Mouse (Mus musculus) urinary bladder, adult 2 months (tissue): Measurements from ENCODE around the gene Hoxa2. TPM values are rescaled to one million over a fixed set of nuclear protein-coding genes. Genes with fewer than 3 reads are reported as not detected.

Source experiments
- DNase-seq: peaks from one replicate; pipeline ENCODE4 v3.0.0; 2022; ENCODE audit warnings: low spot score
- polyA plus RNA-seq: library from polyadenylated mRNA; depleted of rRNA; stranded (reverse); fragments of >200 nt; gene quantifications from 2 replicates; pipeline ENCODE4 v1.2.3, GENCODE M21; 2012; rRNA removed

Gene Hoxa2
- 1.3 and 1.9 TPM in 2 replicates for polyA plus RNA-seq

- no peak for DNase-seq
These were observed at the start of gene Hoxa2 for GRCm38 (mm10) chr6:52164626-52165440. TSS of gene Hoxa2 (minus strand) at chr6:52164831.

DNA sequence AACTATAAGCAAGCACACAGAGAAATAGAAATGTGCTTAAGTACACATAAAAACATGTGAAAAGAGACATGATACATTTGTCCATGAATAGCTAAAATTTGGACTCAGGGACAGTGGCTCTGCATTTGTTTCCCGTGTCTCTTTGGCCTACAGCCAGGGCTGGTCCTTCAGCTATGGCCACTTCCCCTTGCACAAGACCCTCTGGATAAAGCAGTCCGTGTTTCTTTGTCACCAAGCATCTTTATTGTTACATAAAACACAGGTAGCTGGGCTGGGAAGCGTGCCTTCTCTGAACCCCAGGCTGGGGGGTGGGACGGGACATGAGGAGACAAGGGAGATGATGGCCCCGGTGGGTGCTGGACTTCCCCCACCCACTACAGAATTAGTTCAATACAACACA lies 49.6 kb upstream of the Hoxa2 start:
- DNase-seq, result no peak

GRCm38 (mm10) chr6:52213119-52213986 lies 48.7 kb upstream of the Hoxa2 start, which contains the start of the genes Hoxa3 and Gm28308:
TSS of gene Hoxa3 (minus strand) at chr6:52213336.
TSS of gene Gm28308 (minus strand) at chr6:52213339.
- DNase-seq, result peak; percentile 80

- DNase-seq, result peak; percentile 49
These were observed 48.0 kb upstream of the Hoxa2 start for GRCm38 (mm10) chr6:52212556-52213118.

DNA sequence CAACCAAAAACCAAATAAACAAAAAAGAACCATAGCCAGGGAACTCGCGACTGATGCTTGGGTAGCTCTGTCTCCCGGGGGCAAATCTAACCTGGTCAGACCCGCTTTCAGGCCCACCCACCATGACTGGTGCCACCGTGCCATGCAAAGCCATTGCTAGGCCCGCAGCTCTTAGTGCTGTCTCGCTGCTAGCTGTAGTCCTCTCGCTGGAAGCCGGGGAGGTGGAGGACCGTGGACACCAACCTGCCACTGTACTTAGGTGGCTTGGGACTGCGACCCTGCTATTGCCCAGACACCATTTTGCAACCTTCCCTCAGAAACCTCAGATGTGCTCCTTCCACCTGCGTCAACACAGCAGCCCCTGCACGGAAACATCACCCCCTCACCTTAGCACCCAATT lies 47.3 kb upstream of the Hoxa2 start:
- DNase-seq, result peak; percentile 32

- peak; percentile 76 for DNase-seq
These were observed 46.7 kb upstream of the Hoxa2 start for GRCm38 (mm10) chr6:52211170-52211935.

DNA sequence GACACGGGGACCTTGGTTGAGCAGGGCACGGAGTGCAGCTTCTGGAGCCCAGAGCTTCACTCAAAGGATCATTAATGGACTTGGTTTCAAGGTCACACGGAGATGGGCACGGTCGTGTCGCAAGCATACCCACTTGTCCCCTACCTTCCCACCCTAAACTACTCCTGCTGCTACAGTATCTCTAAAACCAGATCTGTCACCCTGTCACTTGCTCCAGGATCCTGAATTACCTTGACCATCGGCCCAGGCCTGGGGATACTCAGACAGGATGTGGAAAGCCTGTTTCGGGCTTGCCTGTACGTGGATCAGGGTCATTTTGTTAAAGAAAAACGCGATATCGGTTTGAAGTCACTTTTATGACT lies 45.0 kb upstream of the Hoxa2 start:
- no peak for DNase-seq

DNA sequence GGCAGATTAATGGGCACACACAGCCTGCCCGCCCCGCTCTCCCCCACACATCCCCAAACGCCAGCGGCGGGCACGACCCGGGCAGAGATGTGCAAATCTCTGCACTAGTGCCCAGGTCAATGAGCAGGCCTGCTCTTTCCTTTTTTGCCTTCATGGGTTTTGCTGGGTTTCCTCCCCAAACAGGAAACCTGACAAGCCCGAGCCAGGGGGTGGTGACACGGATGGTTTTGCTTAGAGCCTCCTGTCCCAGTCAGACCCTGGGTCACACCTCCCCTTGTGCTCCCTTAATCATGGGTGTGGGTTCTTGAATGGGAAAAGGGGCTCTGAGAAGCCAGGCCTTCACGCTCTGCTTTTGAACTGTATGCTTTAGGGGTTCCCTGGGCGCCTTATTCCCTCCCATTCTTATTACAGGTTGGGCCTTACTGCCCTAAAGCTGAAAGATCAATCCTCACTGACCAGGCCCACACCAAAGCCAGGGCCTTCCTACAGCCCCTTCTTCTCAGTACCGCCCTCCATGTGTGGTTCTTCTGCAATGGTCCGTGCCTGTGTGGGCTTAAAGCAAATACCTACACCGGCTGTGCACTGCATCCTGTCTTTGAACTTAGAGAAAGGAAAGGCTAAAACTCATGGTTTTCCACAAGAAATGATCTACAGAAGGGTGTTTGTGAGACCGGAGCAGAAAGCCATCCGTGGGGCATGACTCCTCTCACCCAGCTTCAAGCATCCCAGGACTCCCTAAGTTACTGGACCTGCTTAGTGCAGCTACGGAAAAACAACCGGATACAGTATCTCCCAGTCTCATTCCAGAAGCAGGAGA lies 44.4 kb upstream of the Hoxa2 start:
- no peak for DNase-seq

DNA sequence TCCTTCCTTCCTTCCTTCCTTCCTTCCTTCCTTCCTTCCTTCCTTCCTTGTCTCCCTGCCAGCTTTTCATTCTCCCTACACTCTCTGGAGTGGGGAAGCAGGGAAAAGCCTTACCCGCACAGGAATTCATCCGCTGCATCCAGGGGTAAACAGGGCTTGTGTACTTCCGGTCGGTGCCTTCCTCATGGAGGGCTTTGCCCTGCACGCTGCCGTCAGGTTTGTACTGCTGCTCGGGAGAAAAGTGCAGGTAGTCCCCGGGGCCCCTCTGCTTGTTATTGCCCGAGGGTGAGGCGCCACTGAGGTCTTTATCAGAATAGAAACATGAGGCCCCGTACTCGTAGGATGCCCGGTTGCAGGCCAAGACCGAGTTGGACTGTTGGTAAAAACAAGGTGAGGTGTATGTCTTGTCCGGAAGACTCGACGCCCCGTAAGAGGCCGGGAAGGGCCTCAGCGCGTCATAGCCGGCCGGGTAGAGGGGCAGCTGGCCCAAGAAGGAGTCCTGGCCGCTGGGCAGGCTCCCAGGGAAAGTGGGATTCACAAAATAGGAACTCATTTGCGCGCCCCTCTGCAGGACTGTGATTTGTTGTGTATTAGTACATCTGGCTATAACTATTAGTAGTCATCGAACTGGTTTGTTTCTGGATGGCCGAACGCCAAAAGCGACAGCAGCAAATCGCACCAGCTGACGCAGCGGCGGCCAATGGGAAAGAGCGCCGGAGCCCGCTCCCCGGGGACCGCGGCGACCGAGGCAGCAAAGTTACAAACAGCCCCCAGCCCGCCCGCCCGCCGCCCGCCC lies 43.6 kb upstream of the Hoxa2 start, which contains the start of gene Hoxa6:
Gene Hoxa6 (minus strand): TSS at position 651 of the 796 bp plus-strand sequence.
- DNase-seq, result peak; percentile 43

DNA sequence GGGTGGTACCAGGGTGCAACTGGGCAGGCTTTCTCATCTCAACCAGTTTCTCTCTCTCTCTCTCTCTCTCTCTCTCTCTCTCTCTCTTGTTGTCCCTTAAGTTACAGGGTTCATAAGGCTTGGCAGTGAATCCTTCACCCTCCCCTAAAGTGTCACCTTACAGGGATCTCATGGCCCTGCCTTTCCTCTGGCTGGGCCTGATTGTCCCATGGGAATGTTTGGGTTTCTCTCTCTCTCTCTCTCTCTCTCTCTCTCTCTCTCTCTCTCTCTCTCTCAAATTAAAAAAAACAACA lies 43.0 kb upstream of the Hoxa2 start:
- DNase-seq, result no peak

DNA sequence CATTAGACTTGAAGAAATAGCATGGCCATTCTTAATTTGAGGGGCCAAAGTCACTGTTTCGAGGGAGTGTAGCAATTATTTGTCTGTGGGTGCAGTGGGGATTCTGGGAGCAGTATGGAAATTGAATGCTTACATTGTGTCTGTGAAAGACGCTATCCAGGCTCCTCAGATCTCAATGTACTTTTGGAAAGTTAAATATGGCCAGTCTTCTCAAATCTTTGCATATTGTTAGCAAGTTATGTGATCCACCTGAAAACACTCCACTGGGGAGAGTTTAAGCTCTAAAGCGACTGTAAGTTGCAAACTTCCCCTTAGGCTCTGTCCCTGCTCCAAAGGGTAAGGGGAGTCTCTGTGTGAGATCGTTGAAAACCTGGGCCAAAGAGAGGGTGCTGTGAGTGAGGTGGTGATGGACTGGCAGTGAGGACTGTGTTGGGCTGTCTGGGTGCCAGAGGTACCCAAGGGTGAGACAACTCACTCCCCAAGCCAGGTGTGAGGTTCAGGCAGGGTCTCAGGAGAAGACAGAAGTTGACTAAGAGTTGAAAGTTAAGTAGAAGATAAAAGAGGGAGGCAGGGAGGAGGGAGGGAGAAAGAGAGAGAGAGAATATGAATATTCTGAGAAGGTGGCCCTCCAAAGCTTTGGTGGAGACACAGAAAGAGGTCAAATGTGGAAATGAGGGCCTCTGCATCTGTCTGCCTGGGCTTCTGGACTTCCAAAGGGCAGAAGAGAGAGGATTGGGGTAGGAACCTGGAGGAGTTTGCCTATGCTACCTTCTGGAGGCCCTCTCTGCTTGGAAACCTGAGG lies 42.5 kb upstream of the Hoxa2 start:
- no peak for DNase-seq

- no peak for DNase-seq
These were observed 41.3 kb upstream of the Hoxa2 start for GRCm38 (mm10) chr6:52205638-52206621.

- DNase-seq, result no peak
These were observed 40.6 kb upstream of the Hoxa2 start for GRCm38 (mm10) chr6:52205221-52205620.

DNA sequence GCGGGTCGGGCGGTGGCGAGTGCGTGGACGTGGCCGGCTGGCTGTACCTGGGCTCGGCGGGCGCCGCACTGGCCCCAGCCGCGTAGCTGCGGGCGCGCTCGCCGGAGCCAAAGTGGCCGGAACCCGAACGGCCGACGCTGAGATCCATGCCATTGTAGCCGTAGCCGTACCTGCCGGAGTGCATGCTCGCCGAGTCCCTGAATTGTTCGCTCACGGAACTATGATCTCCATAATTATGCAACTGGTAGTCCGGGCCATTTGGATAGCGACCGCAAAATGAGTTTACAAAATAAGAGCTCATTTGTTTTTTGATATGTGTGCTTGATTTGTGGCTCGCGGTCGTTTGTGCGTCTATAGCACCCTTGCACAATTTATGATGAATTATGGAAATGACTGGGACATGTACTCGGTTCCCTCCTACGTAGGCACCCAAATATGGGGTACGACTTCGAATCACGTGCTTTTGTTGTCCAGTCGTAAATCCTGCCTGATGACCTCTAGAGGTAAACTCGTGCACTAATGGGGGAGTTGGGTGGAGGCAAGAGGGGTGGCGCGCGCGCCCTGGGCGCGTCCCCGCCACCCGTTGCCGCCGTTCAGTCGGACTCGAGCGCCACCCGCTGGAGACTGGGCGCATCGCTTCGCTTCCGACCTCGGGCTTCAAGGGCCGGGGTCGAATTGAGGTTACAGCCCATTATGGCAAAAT lies 39.6 kb upstream of the Hoxa2 start, which contains the start of gene Hoxa5:
Gene Hoxa5 (minus strand): TSS at position 538 of the 703 bp plus-strand sequence.
- DNase-seq, result peak; percentile 67

GRCm38 (mm10) chr6:52203371-52204049 lies 38.9 kb upstream of the Hoxa2 start:
- DNase-seq, result no peak

DNA sequence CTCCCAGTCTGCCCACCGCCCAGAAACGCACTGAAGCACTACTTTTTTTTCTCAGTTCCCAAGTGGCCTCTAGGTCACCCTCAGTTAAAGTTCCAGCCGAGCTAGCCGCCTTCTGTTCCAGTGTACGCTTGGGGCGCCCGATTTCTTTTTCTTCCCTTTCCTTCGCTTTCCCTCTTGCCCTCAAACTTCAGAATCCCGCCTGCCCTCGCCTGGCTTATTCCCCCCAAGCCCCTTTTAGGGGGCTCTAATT lies 38.4 kb upstream of the Hoxa2 start:
- DNase-seq, result no peak
